Mouse (Mus musculus) duodenum, adult 2 months (tissue): ENCODE measurements around the gene Gm20715. TPM values are rescaled to one million over a fixed set of nuclear protein-coding genes. Genes with fewer than 3 reads are reported as not detected.

Experiments used
- polyA plus RNA-seq: library from polyadenylated mRNA; depleted of rRNA; stranded (reverse); fragments of >200 nt; gene quantifications from 2 replicates; pipeline ENCODE4 v1.2.3, GENCODE M21; 2012; ENCODE audit warnings: low replicate concordance; rRNA removed

Gene Gm20715
- polyA plus RNA-seq = not detected in 2 replicates

GRCm38 (mm10) chr7:6410043-6410442 lies at the start of gene Gm20715:
Gm20715 (plus strand) TSS chr7:6410277.

GRCm38 (mm10) chr7:6363047-6363488 lies 47.0 kb upstream of the Gm20715 start, which contains the start of gene Zfp78:
Zfp78 (plus strand) TSS chr7:6363280.

GRCm38 (mm10) chr7:6383044-6383455 lies 27.0 kb upstream of the Gm20715 start, which contains the start of gene Zfp28:
Zfp28 (plus strand) TSS chr7:6383295.

GRCm38 (mm10) chr7:6397996-6398975 lies 11.8 kb upstream of the Gm20715 start, which contains the start of gene Smim17:
Smim17 (plus strand) TSS chr7:6398715.

GRCm38 (mm10) chr7:6438388-6438787 lies 28.3 kb downstream of the Gm20715 start, which contains the start of gene Olfr1344:
Olfr1344 (plus strand) TSS chr7:6438688.

GRCm38 (mm10) chr7:6455868-6456267 lies 45.8 kb downstream of the Gm20715 start, which contains the start of gene Olfr1336:
Olfr1336 (plus strand) TSS chr7:6456168.

GRCm38 (mm10) chr7:6466951-6467350 lies 56.9 kb downstream of the Gm20715 start, which contains the start of gene Olfr1346:
Olfr1346 (plus strand) TSS chr7:6467101.

GRCm38 (mm10) chr7:6486841-6487240 lies 76.8 kb downstream of the Gm20715 start, which contains the start of gene Olfr5:
Olfr5 (minus strand) TSS chr7:6486941.

Other genes with a start within 250 kb of the Gm20715 start
- gene Zfp444, start 238.1 kb upstream of the Gm20715 start, polyA plus RNA-seq = 17.5 and 42.8 TPM in 2 replicates
- not detected in 2 replicates for gene Galp, start 213.2 kb upstream of the Gm20715 start, polyA plus RNA-seq
- gene Zscan5b, start 188.0 kb upstream of the Gm20715 start, polyA plus RNA-seq = not detected in 2 replicates
- gene Epp13, start 157.6 kb upstream of the Gm20715 start, polyA plus RNA-seq = not detected in 2 replicates
- 0.12 TPM in 1 of 2 replicates, not detected in the other for gene Zfp667, start 123.7 kb upstream of the Gm20715 start, polyA plus RNA-seq
- not detected in 2 replicates for gene Zfp583, start 79.0 kb upstream of the Gm20715 start, polyA plus RNA-seq
- gene Gm3854, start 66.5 kb upstream of the Gm20715 start, polyA plus RNA-seq = not detected in 2 replicates
- gene Zfp78, start 47.0 kb upstream of the Gm20715 start, polyA plus RNA-seq = 0.02 TPM in 1 of 2 replicates, not detected in the other
- 0.18 and 0.23 TPM in 2 replicates for gene Zfp28, start 27.0 kb upstream of the Gm20715 start, polyA plus RNA-seq
- not detected in 2 replicates for gene Smim17, start 11.6 kb upstream of the Gm20715 start, polyA plus RNA-seq
- not detected in 2 replicates for gene Olfr1344, start 28.4 kb downstream of the Gm20715 start, polyA plus RNA-seq
- not detected in 2 replicates for gene Olfr1336, start 45.9 kb downstream of the Gm20715 start, polyA plus RNA-seq
- not detected in 2 replicates for gene Olfr1346, start 56.8 kb downstream of the Gm20715 start, polyA plus RNA-seq
- not detected in 2 replicates for gene Olfr5, start 76.7 kb downstream of the Gm20715 start, polyA plus RNA-seq
- gene Olfr1347, start 89.5 kb downstream of the Gm20715 start, polyA plus RNA-seq = not detected in 2 replicates
- gene Olfr1348, start 98.5 kb downstream of the Gm20715 start, polyA plus RNA-seq = not detected in 2 replicates
- gene Olfr1349, start 112.7 kb downstream of the Gm20715 start, polyA plus RNA-seq = not detected in 2 replicates
- not detected in 2 replicates for gene Olfr1350, start 154.6 kb downstream of the Gm20715 start, polyA plus RNA-seq